Mouse (Mus musculus): ENCODE results near the gene Tmprss13. TPM values are rescaled to one million over a fixed set of nuclear protein-coding genes. Genes with fewer than 3 reads are reported as not detected.

Gene Tmprss13
- polyA plus RNA-seq, 1 experiment: not detected

- Histone ChIP-seq H3K27ac (ENCODE audit: insufficient read depth, low read depth, low read length) (no peak overlapping the region), H3K4me3 (ENCODE audit: insufficient read depth, low read depth, low read length) (no peak overlapping the region), H3K4me1 (ENCODE audit: control insufficient read depth, insufficient read depth, low read length) (no peaks in the 10 kb centered on the region)
- TF ChIP-seq POLR2A (IDR thresholded peaks at IDR 0.05; ENCODE audit: insufficient read depth, low read depth, low read length): no peak
- no peak for TF ChIP-seq CTCF (IDR thresholded peaks at IDR 0.05; ENCODE audit: insufficient read depth, low read depth, low read length)
- 19% methylated on average over 4 of the region's 4 CpGs for WGBS
Measured at GRCm38 (mm10) chr9:45349181-45349580, 30.3 kb downstream of the Tmprss13 start.

- Histone ChIP-seq H3K4me1 (ENCODE audit: control insufficient read depth, insufficient read depth, low read length) (no peaks in the 10 kb centered on the region), H3K4me3 (ENCODE audit: insufficient read depth, low read depth, low read length) (no peak overlapping the region), H3K27ac (ENCODE audit: insufficient read depth, low read depth, low read length) (no peak overlapping the region)
- TF ChIP-seq POLR2A (IDR thresholded peaks at IDR 0.05; ENCODE audit: insufficient read depth, low read depth, low read length): no peak
- no peak for TF ChIP-seq CTCF (IDR thresholded peaks at IDR 0.05; ENCODE audit: insufficient read depth, low read depth, low read length)
- 73% methylated on average over 5 of the region's 5 CpGs for WGBS
Measured at GRCm38 (mm10) chr9:45349851-45350250, 31.0 kb downstream of the Tmprss13 start.

GRCm38 (mm10) chr9:45355192-45355591 is 36.3 kb downstream of the Tmprss13 start:
- Histone ChIP-seq H3K4me1 (ENCODE audit: control insufficient read depth, insufficient read depth, low read length) (no peaks in the 10 kb centered on the region), H3K27ac (ENCODE audit: insufficient read depth, low read depth, low read length) (no peak overlapping the region), H3K4me3 (ENCODE audit: insufficient read depth, low read depth, low read length) (no peak overlapping the region)
- WGBS: 77% methylated on average over 2 of the region's 2 CpGs
- no peak for TF ChIP-seq CTCF (IDR thresholded peaks at IDR 0.05; ENCODE audit: insufficient read depth, low read depth, low read length)
- TF ChIP-seq POLR2A (IDR thresholded peaks at IDR 0.05; ENCODE audit: insufficient read depth, low read depth, low read length): no peak

- 86% methylated on average over 7 of the region's 7 CpGs for WGBS
- TF ChIP-seq CTCF (IDR thresholded peaks at IDR 0.05; ENCODE audit: insufficient read depth, low read depth, low read length) (no peak), POLR2A (IDR thresholded peaks at IDR 0.05; ENCODE audit: insufficient read depth, low read depth, low read length) (no peak)
- no peaks in the 10 kb centered on the region for H3K4me1 ChIP-seq (ENCODE audit: control insufficient read depth, insufficient read depth, low read length)
Measured at GRCm38 (mm10) chr9:45358356-45358755, 39.5 kb downstream of the Tmprss13 start.

GRCm38 (mm10) chr9:45362051-45362461 is 43.2 kb downstream of the Tmprss13 start:
- no peaks in the 10 kb centered on the region for H3K4me1 ChIP-seq (ENCODE audit: control insufficient read depth, insufficient read depth, low read length)
- 57% methylated on average over 2 of the region's 2 CpGs for WGBS
- H3K27ac ChIP-seq (ENCODE audit: insufficient read depth, low read depth, low read length): no peak overlapping the region
- H3K4me3 ChIP-seq (ENCODE audit: insufficient read depth, low read depth, low read length): no peak overlapping the region
- TF ChIP-seq CTCF (IDR thresholded peaks at IDR 0.05; ENCODE audit: insufficient read depth, low read depth, low read length) (no peak), POLR2A (IDR thresholded peaks at IDR 0.05; ENCODE audit: insufficient read depth, low read depth, low read length) (no peak)

More at GRCm38 (mm10) chr9:45358356-45358755, 39.5 kb downstream of the Tmprss13 start:
- H3K4me3 ChIP-seq (ENCODE audit: insufficient read depth, low read depth, low read length): no peak overlapping the region
- no peak overlapping the region for H3K27ac ChIP-seq (ENCODE audit: insufficient read depth, low read depth, low read length)

- TF ChIP-seq POLR2A (IDR thresholded peaks at IDR 0.05; ENCODE audit: insufficient read depth, low read depth, low read length) (no peak), CTCF (IDR thresholded peaks at IDR 0.05; ENCODE audit: insufficient read depth, low read depth, low read length) (no peak)
- Histone ChIP-seq H3K4me1 (ENCODE audit: control insufficient read depth, insufficient read depth, low read length) (no peaks in the 10 kb centered on the region), H3K27ac (ENCODE audit: insufficient read depth, low read depth, low read length) (no peak overlapping the region), H3K4me3 (ENCODE audit: insufficient read depth, low read depth, low read length) (no peak overlapping the region)
- WGBS: 69% methylated on average over 7 of the region's 7 CpGs
Measured at GRCm38 (mm10) chr9:45363639-45364214, 44.8 kb downstream of the Tmprss13 start.

GRCm38 (mm10) chr9:45367716-45368115 is 48.8 kb downstream of the Tmprss13 start:
- TF ChIP-seq POLR2A (IDR thresholded peaks at IDR 0.05; ENCODE audit: insufficient read depth, low read depth, low read length): no peak
- no peak for TF ChIP-seq CTCF (IDR thresholded peaks at IDR 0.05; ENCODE audit: insufficient read depth, low read depth, low read length)
- Histone ChIP-seq H3K4me3 (ENCODE audit: insufficient read depth, low read depth, low read length) (no peak overlapping the region), H3K27ac (ENCODE audit: insufficient read depth, low read depth, low read length) (no peak overlapping the region), H3K4me1 (ENCODE audit: control insufficient read depth, insufficient read depth, low read length) (peaks cover 15% of the 10 kb centered on the region)
- WGBS: 58% methylated on average over 8 of the region's 8 CpGs

GRCm38 (mm10) chr9:45368341-45368901 is 49.5 kb downstream of the Tmprss13 start:
- no peak for TF ChIP-seq POLR2A (IDR thresholded peaks at IDR 0.05; ENCODE audit: insufficient read depth, low read depth, low read length)
- TF ChIP-seq CTCF (IDR thresholded peaks at IDR 0.05; ENCODE audit: insufficient read depth, low read depth, low read length): no peak
- Histone ChIP-seq H3K4me1 (ENCODE audit: control insufficient read depth, insufficient read depth, low read length) (peaks cover 17% of the 10 kb centered on the region), H3K27ac (ENCODE audit: insufficient read depth, low read depth, low read length) (no peak overlapping the region), H3K4me3 (ENCODE audit: insufficient read depth, low read depth, low read length) (no peak overlapping the region)
- WGBS: 77% methylated on average over 5 of the region's 5 CpGs

GRCm38 (mm10) chr9:45370117-45370561 is 51.2 kb downstream of the Tmprss13 start, which contains the start of gene Fxyd6:
Gene Fxyd6, plus strand, starts transcription at chr9:45370185.
- WGBS: 1% methylated on average over 28 of the region's 28 CpGs
- TF ChIP-seq POLR2A (IDR thresholded peaks at IDR 0.05; ENCODE audit: insufficient read depth, low read depth, low read length) (no peak), CTCF (IDR thresholded peaks at IDR 0.05; ENCODE audit: insufficient read depth, low read depth, low read length) (no peak)
- H3K27ac ChIP-seq (ENCODE audit: insufficient read depth, low read depth, low read length): no peak within 1 kb of the TSS

More at GRCm38 (mm10) chr9:45370117-45370561, 51.2 kb downstream of the Tmprss13 start, which contains the start of gene Fxyd6:
- H3K4me1 ChIP-seq (ENCODE audit: control insufficient read depth, insufficient read depth, low read length): peaks cover 21% of the 10 kb centered on the region
- peak within 1 kb of the TSS; percentile 56 for H3K4me3 ChIP-seq (ENCODE audit: insufficient read depth, low read depth, low read length)
